Mouse (Mus musculus) olfactory bulb, adult 2 months (tissue): ENCODE data around the gene Abca3.

ENCODE experiments used
- CTCF ChIP-seq: fragments of 200-500 bp; IDR thresholded peaks from 2 replicates; pipeline ENCODE4 v1.5.1; 2012; ENCODE audit warnings: low read depth, mild to moderate bottlenecking, low read length, moderate library complexity; ENCODE audit not compliant: insufficient read depth
- POLR2A ChIP-seq: fragments of 200-500 bp; IDR thresholded peaks from 2 replicates; pipeline ENCODE4 v1.6.1; 2012; ENCODE audit warnings: mild to moderate bottlenecking, low read depth, low read length, moderate library complexity; ENCODE audit not compliant: insufficient read depth

GRCm38 (mm10) chr17:24350926-24351759 lies 607 bp upstream of the Abca3 start, which contains the start of gene Abca17:
- no peak for TF ChIP-seq CTCF
- TF ChIP-seq POLR2A, result no peak
